Mouse (Mus musculus) megakaryocyte, embryonic 14.5 days (primary cell): ENCODE data around the gene Gm21974. TPM values are rescaled to one million over a fixed set of nuclear protein-coding genes. Genes with fewer than 3 reads are reported as not detected.
"Not testable (repeated sequence)": the region's sequence is repeated elsewhere in the genome, so short reads cannot be mapped to it uniquely, and the experiment has no call there.

Experiments
- H3K27me3 ChIP-seq: replicated peaks from 2 replicates; pipeline ENCODE3; 2012; ENCODE audit warnings: inconsistent platforms
- H3K36me3 ChIP-seq: replicated peaks from 2 replicates; pipeline ENCODE3; 2012; ENCODE audit warnings: low read length, inconsistent platforms, mixed read lengths
- H3K4me1 ChIP-seq: 2 replicates; pipeline ENCODE4 v1.6.1; 2012; ENCODE audit warnings: inconsistent platforms
- H3K4me3 ChIP-seq: replicated peaks from 2 replicates; pipeline ENCODE3; 2012; ENCODE audit warnings: moderate library complexity, mild to moderate bottlenecking, inconsistent platforms
- H3K9me3 ChIP-seq: 2 replicates; pipeline ENCODE4 v1.6.1; 2012; ENCODE audit warnings: inconsistent platforms
- FLI1 ChIP-seq: IDR thresholded peaks from 2 replicates; pipeline ENCODE4 v1.6.1; 2012; ENCODE audit warnings: low read length, inconsistent platforms, mixed read lengths
- GATA1 ChIP-seq: IDR thresholded peaks from 3 replicates; pipeline ENCODE4 v1.6.1; 2012; ENCODE audit warnings: mixed read lengths, low read length, inconsistent platforms, borderline replicate concordance
- polyA plus RNA-seq: library from polyadenylated mRNA; stranded (reverse); fragments of >175 nt; gene quantifications from 2 replicates; pipeline ENCODE4 v1.2.3, GENCODE M21; 2012; ENCODE audit warnings: low replicate concordance; ENCODE audit not compliant: insufficient read depth

Gene Gm21974
- polyA plus RNA-seq, 1 experiment = not detected

DNA sequence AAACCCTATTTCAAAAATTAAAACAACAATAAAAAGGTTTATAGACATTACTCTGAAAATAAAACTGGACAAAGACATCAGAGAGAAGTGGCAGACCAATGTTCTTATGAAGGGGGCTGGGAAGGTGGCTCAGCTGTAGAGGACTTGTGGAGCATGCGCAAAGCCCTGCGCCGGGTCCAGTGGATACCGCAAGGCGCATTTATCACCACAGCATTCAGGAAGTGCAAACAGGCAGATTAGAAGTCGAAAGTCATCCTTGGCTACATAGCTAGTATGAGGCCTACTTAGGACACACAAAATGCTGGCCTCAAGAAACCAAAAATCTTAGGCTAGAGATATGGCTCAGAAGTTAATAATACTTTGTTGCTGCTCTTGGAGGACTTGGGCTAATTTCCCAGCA, 37.0 kb downstream of the Gm21974 start:
- H3K27me3 ChIP-seq = no peaks in the 10 kb centered on the region
- H3K4me1 ChIP-seq = peaks cover 50% of the 10 kb centered on the region
- no peaks in the 10 kb centered on the region for H3K9me3 ChIP-seq
- no peak for TF ChIP-seq FLI1
- 0 out of 3 replicates have a peak, but pooled peaks have one; percentile 18 for TF ChIP-seq GATA1
- peaks cover 33% of the 10 kb centered on the region for H3K36me3 ChIP-seq
- peak overlapping the region; percentile 59 for H3K4me3 ChIP-seq

DNA sequence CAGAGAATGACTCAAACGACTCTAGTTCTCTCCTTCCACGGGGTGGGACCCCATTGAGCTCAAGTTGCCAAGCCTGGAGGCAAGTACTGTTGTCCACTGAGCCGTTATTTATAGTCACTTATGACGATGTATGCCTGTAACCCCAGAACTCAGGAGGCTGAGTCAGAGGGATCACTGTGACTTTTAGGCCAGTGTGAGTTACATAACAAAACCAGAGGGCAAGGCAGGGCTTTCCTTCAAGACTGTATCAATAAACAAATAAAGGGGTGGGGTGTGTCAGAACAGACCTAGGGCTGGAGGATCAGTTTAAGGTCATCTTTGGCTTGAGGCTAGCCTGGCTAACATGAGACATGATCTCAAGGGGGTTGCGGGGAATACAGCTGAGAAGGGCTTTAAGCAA, 44.3 kb downstream of the Gm21974 start:
- peak overlapping the region; percentile 86 for H3K4me3 ChIP-seq

DNA sequence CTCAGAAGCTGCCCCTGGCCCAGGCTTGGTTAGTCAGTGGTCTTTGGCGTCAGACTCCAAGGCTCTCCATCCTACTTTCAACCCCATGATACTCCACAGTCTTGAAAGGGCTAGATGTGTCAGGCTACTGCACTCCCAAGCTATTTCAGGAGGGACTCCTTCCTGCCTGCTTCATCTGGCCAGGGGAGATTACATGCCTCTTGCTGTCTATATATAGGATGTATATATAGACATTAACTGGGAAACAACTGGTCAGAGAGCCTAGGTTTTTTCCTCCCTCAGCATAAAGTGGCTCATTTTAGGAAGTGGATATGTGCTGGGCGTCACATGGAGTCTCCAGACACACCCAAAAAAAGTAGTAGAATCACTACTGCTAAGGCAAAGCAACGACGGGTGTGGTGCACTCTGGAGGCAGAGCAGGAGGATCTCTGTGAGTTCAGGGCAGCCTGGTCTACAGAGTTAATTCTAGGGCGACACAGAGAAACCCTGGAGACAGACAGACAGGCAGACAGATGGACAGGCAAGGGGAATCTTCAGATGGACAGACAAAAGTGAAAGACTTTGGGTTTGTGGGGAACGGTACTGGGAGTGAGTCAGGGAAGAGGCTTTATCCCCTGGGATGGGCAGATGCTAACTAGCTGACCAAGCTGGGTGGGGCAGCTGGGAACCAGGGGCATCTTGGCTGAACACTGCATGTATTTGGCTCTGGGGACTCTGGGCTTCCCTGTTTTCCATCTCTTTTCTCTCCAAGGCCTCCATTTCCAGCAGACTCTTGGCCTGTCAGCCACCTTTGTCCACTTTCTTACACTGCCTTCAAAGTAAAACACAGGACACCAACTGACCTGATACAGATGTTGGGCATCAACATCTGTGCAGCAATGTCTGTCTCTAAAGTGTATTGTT, 45.0 kb downstream of the Gm21974 start:
- Histone ChIP-seq H3K27me3 (no peaks in the 10 kb centered on the region), H3K4me3 (peak overlapping the region; percentile 86), H3K4me1 (peaks cover 80% of the 10 kb centered on the region), H3K9me3 (no peaks in the 10 kb centered on the region), H3K36me3 (peaks cover 66% of the 10 kb centered on the region)
- TF ChIP-seq FLI1 = no peak; the same call in 1 of the 2 replicates
- peak; percentile 63; the same call in 1 of the 3 replicates for TF ChIP-seq GATA1

More for the DNA sequence above, 44.3 kb downstream of the Gm21974 start:
- H3K27me3 ChIP-seq = no peaks in the 10 kb centered on the region
- no peak for TF ChIP-seq GATA1
- no peak for TF ChIP-seq FLI1
- peaks cover 80% of the 10 kb centered on the region for H3K4me1 ChIP-seq
- no peaks in the 10 kb centered on the region for H3K9me3 ChIP-seq
- peaks cover 65% of the 10 kb centered on the region for H3K36me3 ChIP-seq

DNA sequence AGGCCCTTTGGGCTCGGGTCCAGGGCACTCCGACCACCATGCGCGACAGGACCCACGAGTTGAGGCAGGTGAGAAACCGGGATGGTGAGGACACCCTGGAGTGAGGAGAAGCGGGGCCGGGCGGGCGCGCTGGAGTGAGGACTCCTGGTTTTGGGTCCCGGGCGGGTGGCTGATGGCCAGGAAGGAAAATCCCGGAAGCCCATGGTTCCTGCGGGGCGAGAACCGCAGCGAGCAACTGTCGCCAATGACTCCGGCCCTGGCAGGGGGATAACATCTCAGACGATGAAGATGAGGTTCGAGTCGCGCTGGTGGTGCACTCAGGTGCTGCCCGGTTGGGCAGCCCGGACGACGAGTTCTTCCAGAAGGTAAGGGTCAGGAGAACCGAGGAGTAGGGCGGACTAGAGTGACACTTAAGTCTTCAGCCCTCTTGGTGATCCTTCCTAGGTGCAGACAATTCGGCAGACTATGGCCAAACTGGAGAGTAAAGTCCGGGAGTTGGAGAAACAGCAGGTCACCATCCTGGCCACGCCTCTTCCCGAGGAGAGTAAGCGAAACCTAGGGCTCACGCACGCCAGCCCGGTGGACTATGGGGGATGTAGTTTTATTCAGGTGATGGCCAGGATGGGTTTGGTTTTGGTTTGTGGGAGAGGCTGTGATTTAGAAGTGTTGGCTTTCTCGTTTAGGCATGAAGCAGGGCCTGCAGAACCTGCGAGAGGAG, 53.1 kb downstream of the Gm21974 start:
- TF ChIP-seq GATA1 (no peak), FLI1 (no peak)

DNA sequence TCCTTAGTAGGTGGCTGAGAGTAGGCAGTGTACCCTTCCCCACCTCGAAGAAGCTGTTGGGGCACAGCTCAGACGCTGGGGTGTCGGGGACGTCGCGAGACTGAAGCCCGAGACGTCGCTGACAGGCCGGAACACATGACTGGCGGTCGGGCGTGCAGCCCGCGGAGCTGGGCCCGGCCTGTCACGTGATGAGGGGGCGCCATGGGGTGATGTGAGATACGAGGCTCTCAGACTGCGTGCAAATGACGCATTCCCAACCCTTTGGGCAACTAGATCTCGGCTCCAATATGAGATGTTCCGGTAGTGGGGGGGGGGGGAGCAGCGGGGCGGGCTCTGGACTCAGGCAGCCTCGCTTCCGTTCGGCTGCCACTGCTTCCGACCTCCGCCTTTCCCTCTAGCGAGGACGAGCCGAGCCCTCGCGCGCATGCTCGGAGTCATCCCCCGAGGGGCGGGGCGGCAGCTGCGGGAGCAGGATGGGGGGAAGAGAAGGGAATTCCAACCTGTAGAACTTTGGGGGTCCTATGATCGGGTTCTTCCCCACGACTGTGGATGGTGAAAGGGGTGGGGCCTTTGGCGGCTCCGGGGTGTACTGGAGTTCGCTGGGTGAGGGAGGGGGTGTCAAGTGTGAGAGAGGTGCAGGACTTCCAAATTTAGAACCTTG, 53.8 kb downstream of the Gm21974 start:
- Histone ChIP-seq H3K4me1 (peaks cover 62% of the 10 kb centered on the region), H3K27me3 (no peaks in the 10 kb centered on the region), H3K36me3 (peaks cover 39% of the 10 kb centered on the region), H3K9me3 (no peaks in the 10 kb centered on the region), H3K4me3 (peak overlapping the region; percentile 98)
- TF ChIP-seq GATA1 = no peak
- no peak for TF ChIP-seq FLI1

More for the DNA sequence above, 53.1 kb downstream of the Gm21974 start:
- H3K9me3 ChIP-seq = no peaks in the 10 kb centered on the region
- H3K36me3 ChIP-seq = peaks cover 46% of the 10 kb centered on the region
- peak overlapping the region; percentile 98 for H3K4me3 ChIP-seq
- peaks cover 69% of the 10 kb centered on the region for H3K4me1 ChIP-seq
- no peaks in the 10 kb centered on the region for H3K27me3 ChIP-seq

DNA sequence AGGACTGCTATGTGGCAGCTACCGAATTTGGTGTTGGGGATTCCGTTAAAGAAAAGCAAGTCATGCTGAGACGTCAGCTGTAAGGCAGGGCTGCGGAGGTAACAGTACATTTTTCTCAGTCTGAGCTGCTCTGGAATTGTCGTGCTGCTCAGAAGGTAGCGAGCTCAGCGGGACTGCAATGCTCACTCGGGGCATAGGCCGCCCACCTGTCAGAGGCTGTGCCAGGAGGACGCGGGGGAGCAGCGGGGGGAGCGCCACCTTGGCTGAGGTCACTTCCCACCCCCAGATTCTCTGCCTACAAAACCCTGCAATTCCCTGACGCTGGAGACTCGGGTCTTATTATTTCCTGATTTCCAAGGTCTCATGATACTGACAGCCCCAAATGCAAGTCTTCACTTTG, 54.4 kb downstream of the Gm21974 start:
- Histone ChIP-seq H3K4me1 (peaks cover 61% of the 10 kb centered on the region), H3K4me3 (peak overlapping the region; percentile 98), H3K27me3 (no peaks in the 10 kb centered on the region), H3K9me3 (no peaks in the 10 kb centered on the region), H3K36me3 (peaks cover 33% of the 10 kb centered on the region)
- TF ChIP-seq GATA1 = no peak
- TF ChIP-seq FLI1 = no peak

DNA sequence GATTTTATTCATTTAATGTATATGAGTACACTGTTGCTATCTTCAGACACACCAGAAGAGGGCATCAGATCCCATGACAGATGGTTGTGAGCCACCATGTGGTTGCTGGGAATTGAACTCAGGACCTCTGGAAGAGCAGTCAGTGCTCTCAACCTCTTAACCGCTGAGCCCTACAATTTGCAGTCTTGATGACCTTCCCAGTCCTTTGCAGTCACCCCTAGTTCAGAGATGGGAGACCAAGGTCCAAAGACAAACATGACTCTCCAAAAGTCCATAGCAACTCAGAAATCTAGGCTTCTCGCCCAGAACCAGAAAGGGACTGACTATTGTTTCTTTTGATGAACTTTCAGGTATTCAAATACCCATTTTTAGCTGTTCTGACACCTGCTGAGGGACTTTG, 55.2 kb downstream of the Gm21974 start:
- Histone ChIP-seq H3K4me1 (peaks cover 55% of the 10 kb centered on the region), H3K36me3 (peaks cover 26% of the 10 kb centered on the region)
- H3K4me3 ChIP-seq, H3K27me3 ChIP-seq, H3K9me3 ChIP-seq: not testable (repeated sequence)

DNA sequence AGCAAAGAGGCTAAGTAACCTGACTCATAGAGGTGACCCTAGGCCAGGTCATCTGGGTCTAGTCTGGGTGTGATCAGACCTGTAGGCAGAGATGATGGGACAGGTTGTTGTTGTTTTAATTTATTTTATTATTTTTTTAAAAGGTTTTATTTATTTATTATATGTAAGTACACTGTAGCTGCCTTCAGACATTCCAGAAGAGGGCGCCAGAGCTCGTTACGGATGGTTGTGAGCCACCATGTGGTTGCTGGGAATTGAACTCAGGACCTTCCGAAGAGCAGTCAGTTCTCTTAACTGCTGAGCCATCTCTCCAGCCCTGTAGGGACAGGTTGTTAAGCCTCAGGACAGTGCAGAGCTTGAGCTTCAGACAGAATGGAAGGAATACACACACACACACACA, 57.4 kb downstream of the Gm21974 start:
- peaks cover 34% of the 10 kb centered on the region for H3K4me1 ChIP-seq
- not testable (repeated sequence) for H3K9me3 ChIP-seq, H3K36me3 ChIP-seq, H3K27me3 ChIP-seq, H3K4me3 ChIP-seq

DNA sequence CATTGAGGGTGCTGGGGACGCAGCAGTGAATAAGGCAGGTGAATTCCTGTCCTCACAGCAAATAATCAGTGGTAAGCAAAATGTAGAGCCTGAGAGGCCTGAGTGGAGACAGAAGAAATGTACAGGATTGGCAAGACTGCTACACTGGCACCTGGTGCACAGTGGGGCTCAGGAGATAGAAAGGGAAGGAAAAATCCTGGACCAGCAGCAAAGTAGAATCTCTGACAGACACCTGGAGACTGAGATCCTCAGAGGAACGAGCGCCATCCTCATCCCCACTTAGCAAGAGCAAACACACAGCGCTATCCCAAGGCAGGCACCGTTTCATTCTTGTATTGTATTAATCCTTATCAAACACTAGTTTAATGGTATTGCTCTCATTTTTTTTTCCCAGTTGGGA, 57.8 kb downstream of the Gm21974 start:
- H3K9me3 ChIP-seq = peaks cover 2% of the 10 kb centered on the region
- H3K36me3 ChIP-seq = peaks cover under 1% of the 10 kb centered on the region
- peaks cover 30% of the 10 kb centered on the region for H3K4me1 ChIP-seq
- no peak overlapping the region for H3K4me3 ChIP-seq
- TF ChIP-seq FLI1 (no peak), GATA1 (no peak)
- H3K27me3 ChIP-seq = no peaks in the 10 kb centered on the region

Other genes starting within 250 kb of the Gm21974 start
- 52.6 and 165 TPM in 2 replicates for gene Bcl7c, start 186.5 kb downstream of the Gm21974 start, polyA plus RNA-seq
- not detected in 2 replicates for gene Ctf1, start 182.7 kb downstream of the Gm21974 start, polyA plus RNA-seq
- not detected in 2 replicates for gene Ctf2, start 163.3 kb downstream of the Gm21974 start, polyA plus RNA-seq
- gene Fbxl19, start 150.9 kb downstream of the Gm21974 start, polyA plus RNA-seq = 54.6 and 102 TPM in 2 replicates
- 27.3 and 62.4 TPM in 2 replicates for gene Orai3, start 125.6 kb downstream of the Gm21974 start, polyA plus RNA-seq
- gene Setd1a, start 118.8 kb downstream of the Gm21974 start, polyA plus RNA-seq = 32.9 and 47.6 TPM in 2 replicates
- not detected in 2 replicates for gene Gm49388, start 109.8 kb downstream of the Gm21974 start, polyA plus RNA-seq
- 13.9 and 53.3 TPM in 2 replicates for gene Hsd3b7, start 94.8 kb downstream of the Gm21974 start, polyA plus RNA-seq
- 27.2 and 167 TPM in 2 replicates for gene Stx4a, start 71.2 kb downstream of the Gm21974 start, polyA plus RNA-seq
- gene Stx1b, start 70.9 kb downstream of the Gm21974 start, polyA plus RNA-seq = 0.02 TPM in 1 of 2 replicates, not detected in the other
- gene Zfp646, start 19.2 kb downstream of the Gm21974 start, polyA plus RNA-seq = 1.0 and 6.3 TPM in 2 replicates
- gene Zfp668, start 18.6 kb downstream of the Gm21974 start, polyA plus RNA-seq = 9.4 and 18.0 TPM in 2 replicates
- gene Prss53, start 4.5 kb downstream of the Gm21974 start, polyA plus RNA-seq = 0.44 TPM in 1 of 2 replicates, not detected in the other
- gene Vkorc1, start 163 bp upstream of the Gm21974 start, polyA plus RNA-seq = 26.7 and 40.9 TPM in 2 replicates
- gene Bckdk, start 8.6 kb upstream of the Gm21974 start, polyA plus RNA-seq = 36.9 and 149 TPM in 2 replicates
- gene Kat8, start 17.1 kb upstream of the Gm21974 start, polyA plus RNA-seq = 2.6 and 4.8 TPM in 2 replicates
- gene Prss8, start 34.6 kb upstream of the Gm21974 start, polyA plus RNA-seq = not detected in 2 replicates
- 2.7 and 10.0 TPM in 2 replicates for gene Prss36, start 51.3 kb upstream of the Gm21974 start, polyA plus RNA-seq
- 25.6 and 318 TPM in 2 replicates for gene Fus, start 72.0 kb upstream of the Gm21974 start, polyA plus RNA-seq
- 1.1 and 17.0 TPM in 2 replicates for gene Pycard, start 98.4 kb upstream of the Gm21974 start, polyA plus RNA-seq
- 0.50 TPM in 1 of 2 replicates, not detected in the other for gene Trim72, start 108.5 kb upstream of the Gm21974 start, polyA plus RNA-seq
- 0.69 and 6.0 TPM in 2 replicates for gene Itgam, start 167.2 kb upstream of the Gm21974 start, polyA plus RNA-seq
- not detected in 2 replicates for gene Gm49368, start 167.2 kb upstream of the Gm21974 start, polyA plus RNA-seq
- gene Itgax, start 234.1 kb upstream of the Gm21974 start, polyA plus RNA-seq = not detected in 2 replicates